Mouse (Mus musculus) thymus, adult 2 months (tissue): Measurements from ENCODE around the gene Tapbp.
"Not testable (repeated sequence)": the region's sequence is repeated elsewhere in the genome, so short reads cannot be mapped to it uniquely, and the experiment has no call there.

Experiments used
- CTCF ChIP-seq: fragments of 200-500 bp; IDR thresholded peaks from 2 replicates; pipeline ENCODE4 v1.5.1; 2012; ENCODE audit warnings: mild to moderate bottlenecking, control low read depth, low read length, moderate library complexity, borderline replicate concordance; ENCODE audit not compliant: control insufficient read depth, poor library complexity, insufficient read depth; ENCODE audit errors: extremely low read depth
- POLR2A ChIP-seq: fragments of 200-500 bp; IDR thresholded peaks from 2 replicates; pipeline ENCODE4 v1.6.1; 2012; ENCODE audit warnings: mild to moderate bottlenecking, low read length, control low read depth, moderate library complexity; ENCODE audit not compliant: control insufficient read depth, poor library complexity, insufficient read depth; ENCODE audit errors: extremely low read depth

DNA sequence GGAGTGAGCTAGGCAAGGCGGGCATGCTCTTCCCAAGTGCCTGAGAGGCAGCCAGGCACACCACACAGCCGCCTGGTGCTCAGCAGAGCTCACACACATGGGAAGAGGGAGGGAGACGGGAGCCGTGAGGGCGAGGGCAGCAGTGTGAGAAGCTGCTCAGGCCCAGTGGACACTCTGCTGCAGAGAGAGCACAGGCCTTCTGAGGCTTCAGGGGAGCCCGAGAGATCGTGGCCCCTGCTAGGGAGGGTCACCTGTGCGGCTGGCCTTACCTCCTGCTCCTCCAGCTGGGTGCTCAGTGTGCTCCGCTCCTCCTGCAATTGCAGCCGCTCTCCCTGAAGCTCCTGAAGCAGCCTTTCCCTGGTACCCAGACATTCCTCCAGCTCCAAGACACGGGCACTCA, 31.4 kb upstream of the Tapbp start:
- not testable (repeated sequence) for TF ChIP-seq POLR2A, CTCF
